Mouse (Mus musculus) ES-E14 (cell line): ENCODE results near the gene Nup107.

Source experiments
- HCFC1 ChIP-seq: IDR thresholded peaks from 2 replicates; pipeline ENCODE4 v1.6.1; 2012; ENCODE audit warnings: low read length, inconsistent platforms, borderline replicate concordance; ENCODE audit not compliant: insufficient read depth
- MAFK ChIP-seq: IDR thresholded peaks from 2 replicates; pipeline ENCODE4 v1.6.1; 2014; ENCODE audit warnings: mild to moderate bottlenecking, low read depth, low read length, inconsistent platforms; ENCODE audit not compliant: insufficient read depth
- ZNF384 ChIP-seq: IDR thresholded peaks from 2 replicates; pipeline ENCODE4 v1.6.1; 2012; ENCODE audit warnings: low read depth, low read length, inconsistent platforms

- TF ChIP-seq HCFC1 (no peak), ZNF384 (no peak), MAFK (no peak)
Observed at GRCm38 (mm10) chr10:117776281-117777102, 16.0 kb downstream of the Nup107 start.
